Comparison of ENCODE assay signal across 24 mouse cellular contexts in the genomic region with DNA sequence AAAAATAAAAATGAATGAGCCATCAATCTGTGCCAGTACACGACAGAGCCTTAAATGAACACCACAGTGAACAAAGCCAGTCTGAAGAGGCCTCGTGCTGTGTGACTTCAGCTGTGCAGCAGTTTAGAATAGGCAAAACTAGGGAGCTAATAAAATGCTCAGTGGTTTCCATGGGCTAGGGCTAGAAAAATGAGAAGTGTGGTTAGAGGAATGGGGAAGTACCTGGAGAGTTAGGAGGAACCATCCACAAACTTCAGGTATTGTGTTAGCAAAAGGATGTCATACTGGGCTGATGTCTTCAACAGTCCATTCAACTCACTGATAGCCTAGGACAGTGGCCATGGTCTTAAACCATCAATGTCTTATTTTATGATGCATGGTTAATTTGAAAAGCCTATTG.
A peak's percentile ranks its signal among the peaks of the same experiment; 100 is the strongest.
DNase-seq lines count a peak whose midpoint lies in the region; ATAC-seq and TF ChIP-seq lines count a peak whose summit lies in the region.
"Had no signal": no experiment of that assay in that cellular context is flagged by ENCODE, and none has a peak within 500 bp of the region (broad histone marks: within the 10 kb centered on the region; RNA-seq: fewer than 3 reads in every experiment).

No protein-coding gene starts in this region.

- no peaks in the 10 kb centered on the region for H3K4me1 ChIP-seq in kidney, adult 2 months (ENCODE audit: control insufficient read depth, insufficient read depth, low read length)
- H3K4me1 ChIP-seq: embryonic facial prominence, embryonic 12.5 days; embryonic facial prominence, embryonic 15.5 days; hindbrain, embryonic 13.5 days; intestine, embryonic 15.5 days had no signal

- H3K4me3 ChIP-seq in kidney, adult 2 months (ENCODE audit: insufficient read depth, low read depth, low read length), result no peak overlapping the region
- H3K4me3 ChIP-seq: embryonic facial prominence, embryonic 12.5 days; embryonic facial prominence, embryonic 15.5 days; hindbrain, embryonic 10.5 days; hindbrain, embryonic 13.5 days; intestine, embryonic 15.5 days had no signal

- H3K27me3 ChIP-seq in kidney, adult 2 months (replicated peaks; ENCODE audit: control insufficient read depth, insufficient read depth, low read length), result no peaks in the 10 kb centered on the region
- H3K27me3 ChIP-seq: embryonic facial prominence, embryonic 12.5 days; embryonic facial prominence, embryonic 15.5 days; hindbrain, embryonic 13.5 days; intestine, embryonic 15.5 days had no signal

- TF ChIP-seq CTCF in kidney, adult 2 months (conservative IDR thresholded peaks at IDR 0.05; ENCODE audit: insufficient read depth, insufficient read length, low read depth, low read length), result no peak

- ATAC-seq in hematopoietic stem cell, adult 5-6 weeks (replicated peaks in 1 of 2; ENCODE audit: insufficient read depth in 1 of 2, low FRiP score in 2 of 2, low TSS enrichment in 1 of 2, low read depth in 1 of 2, poor library complexity in 2 of 2, severe bottlenecking in 2 of 2), result peak; percentile 71 to 95
- peak; percentile 79 for ATAC-seq in neutrophil, adult 5-6 weeks (ENCODE audit: extremely low read depth, insufficient number of reproducible peaks, low FRiP score, poor library complexity, severe bottlenecking)
- ATAC-seq: CD4-positive, CD25-positive, alpha-beta regulatory T cell, adult 4 months; forebrain, embryonic 14.5 days; hindbrain, embryonic 16.5 days; intestine, embryonic 15.5 days had no signal

- intact Hi-C loops in gastrocnemius, postnatal 14 days (cut with DNase I; ENCODE audit: low total_unique reads), result no loop called here

- peaks cover 2% of the 10 kb centered on the region for H3K36me3 ChIP-seq in kidney, adult 2 months (ENCODE audit: control insufficient read depth, insufficient read depth, low read length)
- H3K36me3 ChIP-seq: embryonic facial prominence, embryonic 15.5 days; hindbrain, embryonic 10.5 days; intestine, embryonic 15.5 days had no signal

- DNase-seq in heart, adult 11 months, result peak; percentile 9
- DNase-seq in heart, adult 18-20 months, result no peak
- DNase-seq in MEL-GATA-1-ER (ENCODE audit: extremely low read depth, low read depth), result peak; percentile 28
- no peak for DNase-seq in embryo, embryonic 9.5 days (ENCODE audit: extremely low spot score)
- DNase-seq in kidney, adult 2 months, result no peak
- no peak for DNase-seq in gastrocnemius, postnatal 14 days
- DNase-seq: adrenal gland, adult 2 months; adrenal gland, postnatal 14 days; cerebellum, adult 11-12 months; cerebellum, adult 8-10 months; cerebellum, postnatal 10 days; cerebellum, postnatal 36 days; gastrocnemius, postnatal 10 days; kidney, adult 11 months had no signal

- TF ChIP-seq POLR2A in kidney, adult 2 months (IDR thresholded peaks at IDR 0.05; ENCODE audit: low read depth, low read length), result no peak

- WGBS in kidney, adult 2 months, result 85% methylated on average over 2 of the region's 2 CpGs

- no peak overlapping the region for H3K27ac ChIP-seq in kidney, adult 2 months (ENCODE audit: insufficient read depth, low read depth, low read length)
- H3K27ac ChIP-seq: embryonic facial prominence, embryonic 12.5 days; embryonic facial prominence, embryonic 15.5 days; hindbrain, embryonic 10.5 days; hindbrain, embryonic 13.5 days; intestine, embryonic 15.5 days had no signal

Comparison
In these comparisons a context has a peak if more than half of its experiments do, and no peak if none do; other contexts are left out.
1. DNase-seq: peak in heart, adult 11 months (single experiment) and MEL-GATA-1-ER (single experiment); none in heart, adult 18-20 months (0 of 2), embryo, embryonic 9.5 days (single experiment), kidney, adult 2 months (single experiment) and gastrocnemius, postnatal 14 days (single experiment).